Mouse (Mus musculus) forebrain, embryonic 10.5 days (tissue): ENCODE measurements around the gene Chit1. TPM values are rescaled to one million over a fixed set of nuclear protein-coding genes. Genes with fewer than 3 reads are reported as not detected.

Experiments
- DNase-seq: peaks from one replicate; pipeline ENCODE4 v3.0.0-alpha.2; 2017; ENCODE audit warnings: low spot score; ENCODE audit errors: extremely low spot score
- H3K27ac ChIP-seq: fragments of 300-500 bp; sonication (generic); 2 replicates; pipeline ENCODE4 v1.5.1; 2016; ENCODE audit warnings: mild to moderate bottlenecking
- H3K27me3 ChIP-seq: fragments of 300-500 bp; sonication (generic); 2 replicates; pipeline ENCODE4 v1.6.1; 2016; ENCODE audit warnings: mild to moderate bottlenecking; ENCODE audit not compliant: poor library complexity, severe bottlenecking
- H3K36me3 ChIP-seq: fragments of 300-500 bp; sonication (generic); replicated peaks from 2 replicates; pipeline ENCODE4 v1.6.1; 2016; ENCODE audit warnings: mild to moderate bottlenecking, moderate library complexity
- H3K4me1 ChIP-seq: fragments of 300-500 bp; sonication (generic); 2 replicates; pipeline ENCODE4 v1.6.1; 2016
- H3K4me3 ChIP-seq: fragments of 300-500 bp; sonication (generic); 2 replicates; pipeline ENCODE4 v1.5.1; 2016; ENCODE audit warnings: mild to moderate bottlenecking, moderate library complexity
- H3K9me3 ChIP-seq: fragments of 300-500 bp; sonication (generic); 2 replicates; pipeline ENCODE4 v1.6.1; 2016; ENCODE audit warnings: mild to moderate bottlenecking, moderate library complexity
- WGBS: fragments of 180-500 bp; shearing (Covaris S2); methylation state at CpG from one replicate; pipeline ENCODE4 v1.1.7; 2016; 5-methylcytosine and 5-hydroxymethylcytosine counted together
- polyA plus RNA-seq: library from polyadenylated mRNA; unstranded; fragments of >200 nt; fragmentation: Nextera tagmentation; extraction: Ambion mirVana; gene quantifications from 2 replicates; pipeline ENCODE4 v1.2.1, GENCODE M21; 2016

The Chit1 gene
- polyA plus RNA-seq, 1 experiment from 2014 or later = not detected

DNA sequence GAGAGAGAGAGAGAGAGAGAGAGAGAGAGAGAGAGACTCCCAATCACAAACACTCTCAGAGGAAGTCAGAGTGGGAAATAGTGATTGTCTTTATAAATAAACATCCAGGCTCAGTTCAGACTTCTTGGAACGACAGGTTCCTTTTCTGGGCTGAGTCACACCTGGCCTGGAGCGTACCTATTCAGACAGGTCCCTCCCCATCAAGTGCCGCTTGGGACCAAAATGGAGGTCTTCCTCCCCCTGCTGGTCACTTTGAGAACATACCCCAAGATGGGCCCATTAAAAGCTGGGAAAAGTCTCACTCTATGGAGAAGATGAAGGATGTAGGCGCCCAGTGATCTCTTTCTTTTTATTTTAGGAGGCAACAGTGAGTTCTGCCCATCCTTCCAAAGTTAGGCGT, 4.3 kb upstream of the Chit1 start:
- peak overlapping the region; percentile 53; the same call in 1 of the 2 replicates for H3K27ac ChIP-seq
- DNase-seq = peak; percentile 53
- WGBS = 7% methylated on average over 5 of the region's 5 CpGs
- H3K4me1 ChIP-seq = peaks cover 20% of the 10 kb centered on the region
- no peaks in the 10 kb centered on the region for H3K9me3 ChIP-seq
- H3K4me3 ChIP-seq = no peak overlapping the region
- no peaks in the 10 kb centered on the region for H3K36me3 ChIP-seq
- H3K27me3 ChIP-seq = no peaks in the 10 kb centered on the region

DNA sequence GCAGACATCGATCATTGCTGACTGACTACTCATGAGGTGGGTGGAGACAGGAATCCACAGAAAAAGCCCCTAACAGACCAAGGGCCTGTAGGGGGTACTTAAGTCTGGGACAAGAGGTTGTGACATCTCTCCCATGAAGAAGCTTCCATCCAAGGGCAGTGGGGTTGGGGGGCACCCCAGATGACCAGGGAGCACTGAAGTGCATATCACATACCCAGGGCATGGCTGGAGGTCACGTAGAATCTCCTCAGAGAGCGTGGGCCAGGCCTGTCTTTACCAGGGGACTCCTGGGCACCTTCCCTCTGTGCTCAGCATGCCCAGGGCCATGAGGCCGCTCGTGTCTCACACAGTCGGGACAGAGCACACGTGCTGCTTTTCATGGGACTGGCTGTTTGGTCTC, 3.3 kb upstream of the Chit1 start:
- H3K4me3 ChIP-seq = no peak overlapping the region
- WGBS = 94% methylated on average over 7 of the region's 7 CpGs
- DNase-seq = no peak
- no peak overlapping the region for H3K27ac ChIP-seq
- peaks cover 20% of the 10 kb centered on the region for H3K4me1 ChIP-seq
- H3K27me3 ChIP-seq = no peaks in the 10 kb centered on the region
- no peaks in the 10 kb centered on the region for H3K36me3 ChIP-seq
- no peaks in the 10 kb centered on the region for H3K9me3 ChIP-seq

DNA sequence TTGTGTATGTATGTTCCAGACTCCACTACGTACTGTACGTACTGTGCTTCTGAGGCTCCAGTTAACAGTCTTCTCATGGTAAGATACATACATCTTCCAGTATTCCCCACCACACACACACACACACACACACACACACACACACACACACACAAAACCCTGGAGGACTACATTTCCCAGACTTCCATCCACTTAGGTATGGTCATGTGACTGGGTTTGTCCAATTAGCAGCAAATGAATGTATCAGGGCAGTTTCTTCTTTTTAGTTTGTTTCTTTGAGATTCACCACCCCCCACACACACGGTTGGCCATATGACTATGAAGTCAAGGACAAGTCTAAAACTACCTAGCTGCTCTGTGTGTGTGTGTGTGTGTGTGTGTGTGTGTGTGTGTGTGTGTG, 1.0 kb upstream of the Chit1 start:
- Histone ChIP-seq H3K4me1 (peaks cover 19% of the 10 kb centered on the region), H3K27me3 (no peaks in the 10 kb centered on the region), H3K4me3 (no peak overlapping the region), H3K27ac (no peak overlapping the region), H3K9me3 (no peaks in the 10 kb centered on the region), H3K36me3 (no peaks in the 10 kb centered on the region)
- DNase-seq = no peak
- WGBS = 85% methylated on average over 3 of the region's 3 CpGs

DNA sequence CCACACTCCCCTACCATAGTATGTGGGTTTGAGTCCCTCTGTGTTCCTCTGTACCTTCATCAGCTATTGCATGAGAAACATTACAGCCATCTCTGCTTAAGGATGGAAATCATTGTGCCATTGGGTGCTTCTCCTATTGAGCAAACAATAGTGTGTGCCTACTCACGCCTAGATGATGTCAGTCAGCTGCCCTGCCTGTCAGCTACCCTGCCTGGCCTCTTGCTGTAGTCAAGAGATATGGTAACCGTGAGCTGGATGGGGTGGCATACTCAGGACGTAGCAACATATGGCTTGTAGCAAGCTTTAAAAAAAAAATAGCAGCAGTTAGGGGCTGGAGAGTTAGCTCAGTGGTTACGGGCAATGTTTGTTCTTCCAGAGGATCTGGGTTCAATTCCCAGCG, 593 bp upstream of the Chit1 start:
- Histone ChIP-seq H3K4me1 (peaks cover 22% of the 10 kb centered on the region), H3K36me3 (no peaks in the 10 kb centered on the region), H3K4me3 (no peak overlapping the region), H3K27me3 (no peaks in the 10 kb centered on the region), H3K27ac (no peak overlapping the region), H3K9me3 (no peaks in the 10 kb centered on the region)
- WGBS = 89% methylated on average over 5 of the region's 5 CpGs
- DNase-seq = no peak

DNA sequence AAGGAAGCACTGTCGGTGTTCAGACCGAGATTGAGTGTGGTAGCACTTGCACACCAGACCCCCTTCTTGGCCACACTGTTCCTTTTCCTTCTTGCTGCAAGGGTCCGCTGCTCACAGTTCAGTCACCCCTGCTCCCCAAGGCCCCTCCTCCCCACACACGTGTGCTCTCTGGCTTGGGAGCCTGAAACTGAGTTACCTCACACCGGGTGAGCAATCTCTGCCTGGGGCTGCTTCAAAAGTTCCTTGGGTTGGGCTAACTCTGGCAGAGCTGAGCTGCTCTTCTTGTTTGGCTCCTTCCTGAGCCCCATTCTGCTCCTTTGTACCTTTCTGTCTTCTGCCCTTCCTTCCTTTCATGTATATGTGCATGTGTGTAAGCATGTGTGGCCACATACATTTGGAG, 2.5 kb downstream of the Chit1 start:
- Histone ChIP-seq H3K4me3 (no peak overlapping the region), H3K36me3 (no peaks in the 10 kb centered on the region), H3K4me1 (peaks cover 16% of the 10 kb centered on the region), H3K27ac (no peak overlapping the region), H3K9me3 (no peaks in the 10 kb centered on the region), H3K27me3 (no peaks in the 10 kb centered on the region)
- 71% methylated on average over 5 of the region's 5 CpGs for WGBS
- DNase-seq = no peak

DNA sequence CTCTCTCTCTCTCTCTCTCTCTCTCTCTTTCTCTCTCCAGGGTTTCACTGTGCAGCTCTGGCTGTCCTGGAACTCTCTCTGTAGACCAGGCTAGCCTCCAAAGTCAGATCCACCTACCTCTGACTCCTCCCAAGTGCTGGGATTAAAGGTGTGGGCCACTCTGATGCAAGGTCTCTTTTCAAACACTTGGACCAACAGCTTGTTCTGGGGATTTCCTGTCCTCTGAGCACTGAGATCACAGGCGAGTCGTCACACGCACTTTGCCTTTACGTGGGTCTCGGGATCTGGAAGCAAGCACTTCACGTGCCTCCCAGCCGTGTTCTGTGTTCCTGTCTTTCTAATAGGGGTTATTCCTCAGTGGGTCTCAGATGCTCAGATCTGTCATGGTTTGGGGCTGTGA, 3.0 kb downstream of the Chit1 start:
- Histone ChIP-seq H3K9me3 (no peaks in the 10 kb centered on the region; the same call in 1 of the 2 replicates), H3K27ac (no peak overlapping the region), H3K36me3 (no peaks in the 10 kb centered on the region), H3K4me1 (peaks cover 16% of the 10 kb centered on the region), H3K4me3 (no peak overlapping the region), H3K27me3 (no peaks in the 10 kb centered on the region)
- WGBS = 85% methylated on average over 7 of the region's 7 CpGs
- no peak for DNase-seq

DNA sequence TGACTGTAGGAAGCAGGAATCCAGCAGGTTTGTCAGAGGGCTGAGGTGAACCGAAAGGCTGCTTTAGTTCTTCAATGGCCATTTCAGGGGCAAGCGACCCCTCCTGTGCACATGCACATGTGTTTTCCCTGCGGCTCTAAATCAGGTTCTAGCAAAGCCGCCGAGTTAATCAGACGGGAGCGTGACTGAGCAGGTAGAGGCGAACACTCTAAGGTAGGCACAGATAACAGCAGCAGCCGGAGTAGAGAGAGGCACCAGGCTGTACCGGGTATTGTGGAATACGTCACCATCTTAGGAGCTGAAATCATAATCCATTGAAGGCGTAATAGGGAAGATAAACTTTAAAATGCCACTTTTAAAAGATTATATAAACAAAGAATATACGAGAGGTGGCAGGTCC, 3.7 kb downstream of the Chit1 start:
- Histone ChIP-seq H3K4me1 (peaks cover 16% of the 10 kb centered on the region), H3K27me3 (no peaks in the 10 kb centered on the region), H3K27ac (no peak overlapping the region), H3K36me3 (no peaks in the 10 kb centered on the region), H3K4me3 (no peak overlapping the region), H3K9me3 (peaks cover 5% of the 10 kb centered on the region)
- 85% methylated on average over 13 of the region's 13 CpGs for WGBS
- DNase-seq = no peak

DNA sequence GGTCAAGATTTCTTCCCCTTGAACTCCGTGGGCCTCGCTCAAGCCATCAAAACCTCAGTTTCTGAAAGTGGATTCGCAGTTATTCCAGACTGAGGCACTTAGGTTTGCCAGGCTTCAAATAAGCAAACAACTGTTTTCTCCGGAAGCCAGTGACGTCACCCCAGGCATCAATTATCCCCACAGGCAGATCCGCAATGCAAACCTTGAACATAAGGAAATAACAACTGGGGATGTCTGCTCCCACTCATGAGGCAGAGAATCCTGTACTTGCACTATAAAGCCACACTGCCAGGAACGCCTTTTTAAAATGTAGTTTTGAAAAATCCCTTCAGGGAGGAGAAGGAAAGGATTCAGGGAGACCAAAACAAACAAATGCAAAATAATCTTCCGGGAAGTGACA, 4.4 kb downstream of the Chit1 start:
- H3K9me3 ChIP-seq = peaks cover 5% of the 10 kb centered on the region
- WGBS = 73% methylated on average over 8 of the region's 8 CpGs
- no peak for DNase-seq
- H3K36me3 ChIP-seq = no peaks in the 10 kb centered on the region
- H3K27me3 ChIP-seq = no peaks in the 10 kb centered on the region
- peaks cover 16% of the 10 kb centered on the region for H3K4me1 ChIP-seq
- no peak overlapping the region for H3K4me3 ChIP-seq
- 0 out of 2 replicates have a peak overlapping the region, but pooled peaks have one; percentile 16 for H3K27ac ChIP-seq

DNA sequence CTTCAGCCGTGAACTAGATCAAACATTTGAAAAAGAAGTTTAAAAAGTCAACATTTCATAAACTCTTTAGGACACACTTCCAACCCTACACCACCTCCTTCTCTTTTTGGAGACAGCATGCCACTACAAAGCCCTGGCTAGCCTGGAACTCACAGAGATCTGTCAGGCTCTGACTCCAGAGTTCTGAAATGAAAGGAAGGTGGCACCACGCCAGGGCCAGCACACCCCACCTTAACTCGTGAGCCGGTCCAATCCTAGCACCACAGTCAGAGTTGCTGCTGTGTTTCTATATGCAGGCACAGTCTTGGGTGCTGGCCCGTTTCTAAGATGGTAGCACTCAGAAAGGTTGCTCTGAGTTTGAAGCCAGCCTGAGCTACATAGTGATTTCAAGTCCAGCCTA, 6.1 kb downstream of the Chit1 start:
- Histone ChIP-seq H3K4me3 (no peak overlapping the region), H3K36me3 (no peaks in the 10 kb centered on the region), H3K27ac (no peak overlapping the region), H3K4me1 (peaks cover 16% of the 10 kb centered on the region), H3K9me3 (peaks cover 5% of the 10 kb centered on the region), H3K27me3 (no peaks in the 10 kb centered on the region)
- no peak for DNase-seq
- WGBS = 89% methylated on average over 5 of the region's 5 CpGs

DNA sequence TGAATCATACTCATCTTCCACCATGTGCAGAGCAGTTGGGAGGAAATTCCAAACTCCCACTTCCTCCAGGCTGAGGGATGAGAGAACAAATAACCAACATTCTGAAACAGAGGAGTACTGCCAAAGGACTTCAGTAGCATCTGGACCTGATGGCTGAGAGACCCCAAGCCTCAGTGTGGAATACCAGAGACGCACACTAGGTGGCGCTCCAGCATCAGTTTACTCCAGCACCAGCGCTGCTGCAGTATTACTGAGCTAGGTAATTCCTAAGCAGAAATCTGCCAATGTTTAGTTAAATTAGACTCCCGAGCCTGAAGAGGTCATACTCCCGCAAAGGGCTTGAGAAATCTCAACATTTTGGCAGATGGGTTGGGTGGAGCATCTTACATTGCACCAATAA, 9.1 kb downstream of the Chit1 start:
- no peaks in the 10 kb centered on the region for H3K36me3 ChIP-seq
- DNase-seq = peak; percentile 82
- H3K27me3 ChIP-seq = no peaks in the 10 kb centered on the region
- no peak overlapping the region for H3K27ac ChIP-seq
- H3K9me3 ChIP-seq = peaks cover 5% of the 10 kb centered on the region
- peaks cover 9% of the 10 kb centered on the region for H3K4me1 ChIP-seq
- no peak overlapping the region for H3K4me3 ChIP-seq
- 5% methylated on average over 5 of the region's 5 CpGs for WGBS

DNA sequence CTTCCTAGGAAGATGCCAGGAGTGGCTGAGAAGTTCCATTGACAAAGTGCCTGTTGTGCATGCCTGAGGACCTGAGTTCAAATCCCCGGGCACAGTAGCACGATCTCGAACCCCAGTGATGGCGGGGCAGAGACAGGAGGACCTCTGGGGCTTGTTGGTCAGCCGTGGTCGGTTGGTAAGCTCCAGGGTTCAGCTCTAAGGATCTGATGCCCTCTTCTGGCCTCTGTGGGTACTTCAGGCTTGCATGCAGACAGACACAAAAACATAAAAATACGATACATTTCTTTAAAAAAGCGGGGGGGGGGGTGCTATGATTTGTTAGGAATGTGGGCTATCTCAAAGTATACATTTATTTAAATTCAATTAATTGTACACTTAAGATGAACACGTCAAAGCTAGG, 11.2 kb downstream of the Chit1 start:
- Histone ChIP-seq H3K36me3 (no peaks in the 10 kb centered on the region), H3K9me3 (peaks cover 5% of the 10 kb centered on the region)
- WGBS = 61% methylated on average over 9 of the region's 9 CpGs

DNA sequence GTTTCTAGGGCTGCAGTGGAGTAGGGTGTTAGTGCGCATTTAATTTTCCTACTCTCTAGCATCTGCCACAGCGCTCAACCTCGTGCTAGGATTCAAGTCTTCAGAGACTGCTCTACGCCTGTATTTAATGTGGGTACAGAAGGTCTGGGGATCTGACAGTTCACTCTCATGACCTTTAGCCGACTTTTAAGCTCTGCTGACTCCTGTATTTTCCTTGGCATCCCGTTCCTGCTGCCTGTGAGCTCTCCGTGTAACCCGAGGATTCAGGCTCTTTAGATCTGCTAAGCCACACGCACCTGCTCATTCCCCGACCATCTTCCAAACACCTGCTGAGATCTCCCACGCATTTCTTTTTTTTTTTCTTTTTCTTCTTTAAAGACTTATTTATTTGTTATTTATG, 22.3 kb downstream of the Chit1 start:
- no peak for DNase-seq
- no peak overlapping the region for H3K27ac ChIP-seq
- no peaks in the 10 kb centered on the region for H3K27me3 ChIP-seq
- H3K9me3 ChIP-seq = peaks cover 7% of the 10 kb centered on the region; the same call in 1 of the 2 replicates
- H3K4me1 ChIP-seq = no peaks in the 10 kb centered on the region
- 73% methylated on average over 11 of the region's 11 CpGs for WGBS
- no peaks in the 10 kb centered on the region for H3K36me3 ChIP-seq
- no peak overlapping the region for H3K4me3 ChIP-seq

More for the DNA sequence above, 11.2 kb downstream of the Chit1 start:
- no peak overlapping the region for H3K27ac ChIP-seq
- DNase-seq = peak; percentile 44
- no peaks in the 10 kb centered on the region for H3K4me1 ChIP-seq
- no peak overlapping the region for H3K4me3 ChIP-seq
- no peaks in the 10 kb centered on the region for H3K27me3 ChIP-seq

DNA sequence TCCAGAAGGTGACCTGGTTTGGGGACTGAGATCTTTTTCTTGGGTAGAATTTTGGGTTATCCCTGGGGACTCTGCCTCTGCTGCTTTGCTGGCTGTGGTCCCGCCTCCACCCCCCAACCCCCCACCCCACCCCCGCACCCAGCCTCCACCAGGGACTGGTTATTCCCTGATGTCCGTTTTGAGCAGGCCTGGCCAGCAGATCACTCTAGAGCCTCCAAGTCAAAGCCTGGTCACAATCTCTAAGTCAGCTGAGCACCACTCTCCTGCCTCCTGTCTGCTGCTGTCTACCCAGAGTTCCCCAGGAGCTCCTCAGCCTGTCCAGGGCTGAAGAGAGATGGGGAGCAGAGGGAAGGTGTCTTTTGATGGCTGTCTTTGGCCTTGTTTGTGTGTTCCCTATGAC, 25.3 kb downstream of the Chit1 start:
- H3K9me3 ChIP-seq = no peaks in the 10 kb centered on the region
- no peaks in the 10 kb centered on the region for H3K4me1 ChIP-seq
- H3K36me3 ChIP-seq = no peaks in the 10 kb centered on the region
- no peaks in the 10 kb centered on the region for H3K27me3 ChIP-seq
- no peak overlapping the region for H3K27ac ChIP-seq
- DNase-seq = no peak
- H3K4me3 ChIP-seq = no peak overlapping the region
- 52% methylated on average over 3 of the region's 3 CpGs for WGBS

DNA sequence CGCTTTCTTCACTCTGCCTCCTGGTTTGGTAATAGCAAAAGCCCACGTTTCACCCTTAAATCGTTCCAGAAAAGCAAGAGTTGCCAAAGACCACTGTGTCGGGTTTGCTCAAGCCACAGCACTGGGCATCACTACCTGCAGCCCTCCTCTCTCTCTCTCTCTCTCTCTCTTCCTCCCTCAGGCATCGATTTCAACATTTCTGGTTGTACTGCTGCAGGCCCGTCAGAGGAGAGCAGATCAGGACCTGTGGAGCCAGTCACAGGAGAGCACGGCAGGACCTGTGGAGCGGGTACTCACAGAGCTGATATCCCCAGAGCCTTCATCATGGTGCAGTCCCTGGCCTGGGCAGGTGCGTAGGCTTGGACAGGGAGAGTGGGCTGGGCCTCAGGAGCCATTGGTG, 27.4 kb downstream of the Chit1 start:
- no peak overlapping the region for H3K27ac ChIP-seq
- H3K4me1 ChIP-seq = peaks cover 10% of the 10 kb centered on the region
- H3K36me3 ChIP-seq = no peaks in the 10 kb centered on the region
- WGBS = 88% methylated on average over 9 of the region's 9 CpGs
- no peaks in the 10 kb centered on the region for H3K27me3 ChIP-seq
- H3K9me3 ChIP-seq = no peaks in the 10 kb centered on the region
- no peak for DNase-seq
- H3K4me3 ChIP-seq = no peak overlapping the region
